Mouse (Mus musculus) G1E (cell line): ENCODE data around the gene Slc3a2.

Experiments
- CTCF ChIP-seq: IDR thresholded peaks from 2 replicates; pipeline ENCODE4 v1.5.1; 2012; ENCODE audit warnings: low read depth, low read length, inconsistent platforms, mixed read lengths
- GATA1 ChIP-seq: IDR thresholded peaks from 2 replicates; pipeline ENCODE4 v1.6.1; 2012; ENCODE audit warnings: borderline replicate concordance, low read length, inconsistent platforms, mixed read lengths
- GATA2 ChIP-seq: IDR thresholded peaks from 2 replicates; pipeline ENCODE4 v1.6.1; 2012; ENCODE audit warnings: low read depth, low read length, inconsistent platforms, borderline replicate concordance
- POLR2AphosphoS5 ChIP-seq: IDR thresholded peaks from 2 replicates; pipeline ENCODE4 v1.6.1; 2012; ENCODE audit warnings: low read depth, low read length, inconsistent platforms; ENCODE audit not compliant: insufficient replicate concordance
- TAL1 ChIP-seq: conservative IDR thresholded peaks from 2 replicates; pipeline ENCODE4 v1.6.1; 2012; ENCODE audit warnings: low read depth, low read length, inconsistent platforms, mixed read lengths

DNA sequence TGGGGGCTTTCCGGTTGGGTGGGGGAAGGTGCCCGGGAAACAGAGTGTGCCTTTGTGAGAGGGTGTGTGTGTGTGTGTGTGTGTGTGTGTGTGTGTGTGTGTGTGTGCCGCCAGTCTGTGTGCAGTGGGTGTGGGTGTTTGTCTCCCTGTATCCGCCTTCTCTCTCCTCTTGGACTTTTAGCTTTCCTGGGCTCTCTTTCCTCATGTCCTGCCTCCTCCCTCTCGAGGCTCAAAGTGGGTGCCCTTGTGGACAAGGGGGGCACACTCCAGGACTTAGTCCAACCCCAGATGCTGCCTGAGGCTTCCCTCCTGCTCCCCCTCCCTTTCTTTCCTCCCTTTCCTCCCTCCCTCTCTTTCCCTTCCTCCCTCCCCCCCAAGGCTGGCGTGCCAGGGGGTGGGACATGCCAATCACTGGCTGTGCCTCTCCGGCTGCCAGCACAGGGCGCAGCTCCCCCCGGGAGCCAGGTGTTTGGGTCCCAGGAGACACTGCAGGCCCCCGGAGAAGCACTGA is 59.2 kb downstream of the Slc3a2 start:
- TF ChIP-seq CTCF = no peak
- no peak for TF ChIP-seq POLR2AphosphoS5
- TF ChIP-seq GATA1 = no peak
- no peak for TF ChIP-seq GATA2
- no peak for TF ChIP-seq TAL1
